Mouse (Mus musculus): ENCODE measurements around the gene Clca3a1.

Gene Clca3a1

GRCm38 (mm10) chr3:144719088-144719900 lies 41.5 kb downstream of the Clca3a1 start:
- in situ Hi-C loops (cut with MboI; ENCODE audit: low sequenced_read_pairs): no loop called here

GRCm38 (mm10) chr3:144718706-144719087 lies 42.1 kb downstream of the Clca3a1 start:
- in situ Hi-C loops (cut with MboI; ENCODE audit: low sequenced_read_pairs): no loop called here

DNA sequence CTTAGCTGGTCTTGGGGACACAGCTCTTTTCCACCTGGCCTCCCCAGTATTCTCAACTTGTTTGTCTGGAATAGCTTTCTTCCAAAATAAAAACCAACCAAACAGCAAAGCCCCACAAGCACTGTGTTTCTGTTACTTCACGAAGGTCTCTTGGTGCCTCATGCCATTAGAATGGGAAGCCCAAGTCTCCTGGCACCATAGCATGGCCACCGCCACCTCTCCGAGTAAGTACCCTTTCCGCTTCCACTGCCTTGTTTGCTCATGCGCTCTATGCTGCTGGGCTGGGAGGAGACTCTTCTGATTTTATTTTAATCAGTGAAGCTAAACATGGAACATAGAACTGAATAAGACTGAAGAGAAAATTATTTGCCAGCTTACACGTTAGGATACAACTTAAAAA lies 42.9 kb downstream of the Clca3a1 start:
- in situ Hi-C loops (cut with MboI; ENCODE audit: low sequenced_read_pairs): no loop called here

GRCm38 (mm10) chr3:144717121-144717520 lies 43.7 kb downstream of the Clca3a1 start:
- in situ Hi-C loops (cut with MboI; ENCODE audit: low sequenced_read_pairs): no loop called here

- in situ Hi-C loops (cut with MboI; ENCODE audit: low sequenced_read_pairs): no loop called here
Observed at GRCm38 (mm10) chr3:144715901-144716300, 44.9 kb downstream of the Clca3a1 start.

- in situ Hi-C loops (cut with MboI; ENCODE audit: low sequenced_read_pairs): no loop called here
Observed at GRCm38 (mm10) chr3:144715033-144715432, 45.7 kb downstream of the Clca3a1 start.

DNA sequence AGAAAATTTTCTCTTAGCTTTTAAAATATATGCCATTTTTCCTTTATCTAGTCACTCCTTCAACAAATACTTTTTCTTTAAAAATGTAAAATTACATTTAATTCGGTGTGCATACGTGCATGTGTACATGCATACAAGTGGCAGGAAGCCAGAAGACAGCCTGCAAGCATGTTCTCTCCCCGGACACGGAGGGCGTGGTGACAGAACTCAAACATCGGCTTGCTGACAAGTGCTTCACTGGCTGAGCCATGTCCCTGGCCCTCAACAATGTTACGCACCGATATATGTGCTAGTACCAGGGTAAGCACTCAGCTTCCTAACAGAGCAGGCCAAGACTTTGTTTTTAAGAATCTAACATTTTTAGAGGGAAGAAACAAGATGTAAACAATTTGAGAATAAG lies 46.2 kb downstream of the Clca3a1 start:
- in situ Hi-C loops (cut with MboI; ENCODE audit: low sequenced_read_pairs): no loop called here

DNA sequence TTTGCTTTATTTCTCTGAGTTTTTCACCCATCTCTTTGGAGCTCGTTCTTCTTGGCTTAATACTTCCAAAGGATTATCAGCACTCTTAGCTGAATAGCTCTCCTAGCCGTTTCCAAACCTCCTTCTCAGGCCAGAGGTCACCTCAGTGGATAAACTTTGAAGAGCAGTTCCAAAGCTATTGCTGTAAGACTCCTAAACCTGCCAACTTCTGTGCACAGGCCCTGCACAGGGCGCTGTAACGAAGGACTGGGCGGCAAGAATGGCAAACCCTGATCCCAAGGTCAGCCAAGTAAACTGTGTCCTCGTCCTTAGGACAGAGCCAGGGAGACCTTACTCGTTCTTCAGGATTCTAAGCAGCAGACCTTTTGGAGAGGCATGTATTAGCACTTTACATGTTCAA lies 46.7 kb downstream of the Clca3a1 start:
- in situ Hi-C loops (cut with MboI; ENCODE audit: low sequenced_read_pairs): no loop called here

- in situ Hi-C loops (cut with MboI; ENCODE audit: low sequenced_read_pairs): no loop called here
Observed at GRCm38 (mm10) chr3:144711607-144712206, 49.1 kb downstream of the Clca3a1 start.

DNA sequence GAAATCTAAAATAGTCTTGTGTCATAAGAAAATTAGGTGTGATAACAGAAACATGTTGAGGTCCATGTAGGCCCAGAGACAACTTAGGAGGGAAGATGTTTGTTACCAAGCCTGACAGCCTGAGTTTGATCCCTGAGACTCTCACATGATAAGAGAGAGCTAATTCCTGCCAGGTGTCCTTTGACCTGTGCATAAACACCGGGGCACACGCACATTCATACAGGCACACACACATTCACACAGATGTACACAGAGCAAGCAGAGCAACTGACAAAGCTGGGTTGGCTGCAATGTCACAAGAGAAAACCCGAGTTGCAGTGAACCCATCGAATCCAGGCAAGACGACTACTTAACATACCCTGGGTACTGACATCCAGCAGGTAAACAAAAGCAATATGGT lies 52.2 kb downstream of the Clca3a1 start:
- in situ Hi-C loops (cut with MboI; ENCODE audit: low sequenced_read_pairs): no loop called here

- in situ Hi-C loops (cut with MboI; ENCODE audit: low sequenced_read_pairs): no loop called here
Observed at GRCm38 (mm10) chr3:144703959-144704358, 56.8 kb downstream of the Clca3a1 start.

DNA sequence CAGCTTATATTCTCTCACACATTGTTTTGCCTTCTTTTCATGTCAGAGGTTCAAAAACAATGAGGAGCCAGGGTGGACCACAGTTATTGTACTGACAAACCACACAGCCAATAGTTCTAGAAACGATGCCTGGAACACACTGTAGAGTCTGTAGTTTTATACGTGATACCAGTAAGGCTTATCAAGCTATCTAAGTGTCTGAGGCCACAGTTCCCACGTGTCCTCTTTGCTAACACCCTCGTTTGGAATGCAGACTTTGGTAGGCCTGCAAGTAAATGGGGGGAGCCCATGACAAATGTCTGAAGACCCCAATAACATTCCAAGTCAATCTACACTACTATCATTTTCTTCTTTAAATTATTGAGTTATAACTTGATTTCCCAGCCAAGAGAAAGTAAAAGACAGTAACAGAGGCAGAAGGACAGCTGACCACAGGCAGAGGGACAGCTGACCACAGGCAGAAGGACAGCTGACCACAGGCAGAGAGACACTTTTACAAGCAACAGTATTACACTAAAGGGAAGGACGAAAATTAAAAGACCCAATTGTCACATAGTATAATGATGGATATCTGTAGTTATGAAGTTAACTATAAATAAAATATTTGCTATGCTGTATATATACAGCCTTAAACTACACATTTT lies 61.9 kb downstream of the Clca3a1 start:
- in situ Hi-C loops (cut with MboI; ENCODE audit: low sequenced_read_pairs): no loop called here

- in situ Hi-C loops (cut with MboI; ENCODE audit: low sequenced_read_pairs): no loop called here
Observed at GRCm38 (mm10) chr3:144697942-144698341, 62.8 kb downstream of the Clca3a1 start.

DNA sequence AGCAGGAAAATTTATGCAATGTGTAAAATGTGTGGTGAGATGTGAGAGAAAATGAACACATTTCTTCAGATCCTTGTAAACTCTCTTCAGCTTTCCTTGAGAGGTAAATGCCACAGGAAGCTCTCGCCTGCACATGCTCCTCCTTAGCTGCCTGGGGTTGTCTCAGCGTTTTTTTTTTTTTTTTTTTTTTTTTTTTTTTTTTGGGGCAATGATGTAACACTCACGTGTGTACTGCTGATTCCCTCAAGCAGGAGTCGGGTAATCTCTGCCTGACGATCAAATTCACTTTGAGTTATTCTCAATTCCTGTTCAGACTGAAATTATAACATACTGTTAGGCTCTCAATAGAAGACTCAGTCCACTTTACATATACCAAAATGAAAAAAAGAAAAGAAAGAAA lies 63.6 kb downstream of the Clca3a1 start:
- in situ Hi-C loops (cut with MboI; ENCODE audit: low sequenced_read_pairs): no loop called here

- in situ Hi-C loops (cut with MboI; ENCODE audit: low sequenced_read_pairs): no loop called here
Observed at GRCm38 (mm10) chr3:144694941-144695340, 65.8 kb downstream of the Clca3a1 start.

DNA sequence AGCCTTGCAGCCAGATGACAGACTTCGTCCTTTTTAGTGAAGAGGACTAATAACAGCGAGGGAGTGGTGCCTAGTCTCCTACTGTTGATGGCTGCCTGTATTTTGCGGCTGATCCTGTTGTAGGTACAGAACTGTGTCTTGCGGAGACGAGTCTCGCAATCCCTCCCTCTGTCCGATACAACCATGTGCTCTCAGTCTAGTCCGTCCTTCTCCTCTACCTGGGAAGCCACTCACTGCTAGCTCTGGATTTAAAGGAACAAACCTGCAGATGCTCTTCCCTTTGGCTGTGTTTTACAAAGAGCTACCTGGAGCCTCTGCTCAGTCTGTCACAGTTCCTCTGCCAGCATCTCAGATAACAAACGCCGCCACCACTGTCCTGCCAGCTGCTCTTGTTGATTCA lies 66.7 kb downstream of the Clca3a1 start:
- in situ Hi-C loops (cut with MboI; ENCODE audit: low sequenced_read_pairs): no loop called here

GRCm38 (mm10) chr3:144692052-144692451 lies 68.7 kb downstream of the Clca3a1 start:
- in situ Hi-C loops (cut with MboI; ENCODE audit: low sequenced_read_pairs): no loop called here

GRCm38 (mm10) chr3:144689236-144689635 lies 71.5 kb downstream of the Clca3a1 start:
- in situ Hi-C loops (cut with MboI; ENCODE audit: low sequenced_read_pairs): no loop called here

- in situ Hi-C loops (cut with MboI; ENCODE audit: low sequenced_read_pairs): no loop called here
Observed at GRCm38 (mm10) chr3:144688284-144688683, 72.5 kb downstream of the Clca3a1 start.

- in situ Hi-C loops (cut with MboI; ENCODE audit: low sequenced_read_pairs): no loop called here
Observed at GRCm38 (mm10) chr3:144687618-144688017, 73.2 kb downstream of the Clca3a1 start.

- in situ Hi-C loops (cut with MboI; ENCODE audit: low sequenced_read_pairs): no loop called here
Observed at GRCm38 (mm10) chr3:144686146-144686545, 74.6 kb downstream of the Clca3a1 start.

Measured in CH12F3 (cell line).